Mouse (Mus musculus) testis, adult 2 months (tissue): Measurements from ENCODE around the gene Timm13.

Source experiments
- CTCF ChIP-seq: fragments of 200-500 bp; IDR thresholded peaks from 2 replicates; pipeline ENCODE4 v1.5.1; 2012; ENCODE audit warnings: low read depth, mild to moderate bottlenecking, inconsistent platforms, low read length, moderate library complexity; ENCODE audit not compliant: control insufficient read depth, insufficient read depth, insufficient replicate concordance
- POLR2A ChIP-seq: fragments of 200-500 bp; IDR thresholded peaks from 2 replicates; pipeline ENCODE4 v1.6.1; 2012; ENCODE audit warnings: low read depth, mild to moderate bottlenecking, inconsistent platforms, low read length, moderate library complexity; ENCODE audit not compliant: control insufficient read depth

- TF ChIP-seq POLR2A (no peak), CTCF (no peak)
These were observed 11.1 kb upstream of the Timm13 start for GRCm38 (mm10) chr10:80911891-80912290.
